Mouse (Mus musculus) ES-E14 (cell line): Measurements from ENCODE around the gene Smad5. TPM values are rescaled to one million over a fixed set of nuclear protein-coding genes. Genes with fewer than 3 reads are reported as not detected.

Source experiments
- DNase-seq: peaks from one replicate; pipeline ENCODE4 v3.0.0-alpha.2; 2013; ENCODE audit warnings: low read depth, low spot score
- H3K27ac ChIP-seq: 2 replicates; pipeline ENCODE4 v1.5.1; 2012; ENCODE audit warnings: low read depth, mild to moderate bottlenecking, low read length, moderate library complexity, mixed read lengths; ENCODE audit not compliant: poor library complexity, insufficient read depth, severe bottlenecking
- H3K36me3 ChIP-seq: 2 replicates; pipeline ENCODE4 v1.6.1; 2012; ENCODE audit warnings: mild to moderate bottlenecking, low read length, moderate library complexity, mixed read lengths; ENCODE audit not compliant: control insufficient read depth, poor library complexity, insufficient read depth, severe bottlenecking
- H3K4me1 ChIP-seq, 2 experiments: fragments of 150-350 bp in 1 of 2; sonication (generic) in 1 of 2; 2 replicates each; pipeline ENCODE4 v1.6.1; 2012; ENCODE audit warnings: low read length in 2 of 2, mild to moderate bottlenecking in 1 of 2, mixed read lengths in 1 of 2; ENCODE audit not compliant: control insufficient read depth in 2 of 2, insufficient read depth in 2 of 2, poor library complexity in 1 of 2
- H3K4me3 ChIP-seq, 2 experiments: fragments of 150-350 bp in 1 of 2; sonication (generic) in 1 of 2; 2 replicates each; pipeline ENCODE4 v1.5.1; 2012; ENCODE audit warnings: low read length in 2 of 2, low read depth in 1 of 2, mild to moderate bottlenecking in 1 of 2, mixed read lengths in 1 of 2; ENCODE audit not compliant: insufficient read depth in 1 of 2, poor library complexity in 1 of 2, severe bottlenecking in 1 of 2
- H3K9ac ChIP-seq: 2 replicates; pipeline ENCODE4 v1.6.1; 2012; ENCODE audit warnings: low read depth, mild to moderate bottlenecking, low read length, mixed read lengths; ENCODE audit not compliant: poor library complexity, insufficient read depth, severe bottlenecking
- H3K9me3 ChIP-seq: fragments of 150-350 bp; sonication (generic); 2 replicates; pipeline ENCODE4 v1.6.1; 2012; ENCODE audit warnings: low read depth, mild to moderate bottlenecking, low read length; ENCODE audit not compliant: control insufficient read depth, insufficient read depth
- CHD2 ChIP-seq: IDR thresholded peaks from 2 replicates; pipeline ENCODE4 v1.6.1; 2014; ENCODE audit warnings: mild to moderate bottlenecking, low read depth, low read length, inconsistent platforms
- HCFC1 ChIP-seq: IDR thresholded peaks from 2 replicates; pipeline ENCODE4 v1.6.1; 2012; ENCODE audit warnings: low read length, inconsistent platforms, borderline replicate concordance; ENCODE audit not compliant: insufficient read depth
- MAFK ChIP-seq: IDR thresholded peaks from 2 replicates; pipeline ENCODE4 v1.6.1; 2014; ENCODE audit warnings: mild to moderate bottlenecking, low read depth, low read length, inconsistent platforms; ENCODE audit not compliant: insufficient read depth
- ZC3H11A ChIP-seq: IDR thresholded peaks from 2 replicates; pipeline ENCODE4 v1.6.1; 2012; ENCODE audit warnings: low read depth, mild to moderate bottlenecking, inconsistent platforms, low read length, borderline replicate concordance
- ZNF384 ChIP-seq: IDR thresholded peaks from 2 replicates; pipeline ENCODE4 v1.6.1; 2012; ENCODE audit warnings: low read depth, low read length, inconsistent platforms
- in situ Hi-C, 2 experiments: fragments of 600-800 bp; cut with MboI; formaldehyde crosslinking; loops; one replicate each; pipeline ENCODE4 v1.15.1; 2025; ENCODE audit warnings: low sequenced_read_pairs in 2 of 2, inconsistent platforms in 1 of 2; ENCODE audit not compliant: unreplicated experiment in 2 of 2
- total RNA-seq: library from RNA; depleted of rRNA; stranded (reverse); fragments of 300-350 nt; gene quantifications from 2 replicates; pipeline ENCODE4 v1.2.3, GENCODE M21; 2012

Gene Smad5
- total RNA-seq, 1 experiment = 14.2 TPM

- Histone ChIP-seq H3K36me3 (no peaks in the 10 kb centered on the region), H3K27ac (no peak overlapping the region), H3K4me3 (no peak overlapping the region), H3K4me1 (no peaks in the 10 kb centered on the region), H3K9me3 (no peaks in the 10 kb centered on the region), H3K9ac (no peak overlapping the region)
- DNase-seq = no peak
- TF ChIP-seq HCFC1 (no peak), CHD2 (no peak), MAFK (no peak), ZC3H11A (no peak), ZNF384 (no peak)
- in situ Hi-C loops = no loop called here
These were observed 49.0 kb downstream of the Smad5 start for GRCm38 (mm10) chr13:56751774-56752173.

GRCm38 (mm10) chr13:56752474-56753191 lies 49.8 kb downstream of the Smad5 start:
- in situ Hi-C loops = no loop called here
- no peak for DNase-seq
- Histone ChIP-seq H3K36me3 (no peaks in the 10 kb centered on the region), H3K4me3 (peak overlapping the region; percentile 40 to 52), H3K9me3 (no peaks in the 10 kb centered on the region), H3K27ac (no peak overlapping the region), H3K9ac (peak overlapping the region; percentile 13; the same call in 1 of the 2 replicates), H3K4me1 (no peaks in the 10 kb centered on the region)
- TF ChIP-seq MAFK = no peak
- TF ChIP-seq ZC3H11A = no peak
- no peak for TF ChIP-seq HCFC1
- TF ChIP-seq CHD2 = no peak
- no peak for TF ChIP-seq ZNF384

GRCm38 (mm10) chr13:56753192-56753951 lies 50.6 kb downstream of the Smad5 start, which contains the start of gene Gm45623:
TSS of gene Gm45623 (minus strand) at chr13:56753827.
- TF ChIP-seq ZNF384 (no peak), MAFK (no peak), ZC3H11A (no peak), CHD2 (no peak), HCFC1 (no peak)
- Histone ChIP-seq H3K9me3 (no peaks in the 10 kb centered on the region), H3K27ac (no peak within 1 kb of the TSS), H3K9ac (peak within 1 kb of the TSS; percentile 13; the same call in 1 of the 2 replicates), H3K4me3 (peak within 1 kb of the TSS; percentile 40 to 52), H3K4me1 (no peaks in the 10 kb centered on the region), H3K36me3 (no peaks in the 10 kb centered on the region)
- no peak for DNase-seq
- in situ Hi-C loops = no loop called here

DNA sequence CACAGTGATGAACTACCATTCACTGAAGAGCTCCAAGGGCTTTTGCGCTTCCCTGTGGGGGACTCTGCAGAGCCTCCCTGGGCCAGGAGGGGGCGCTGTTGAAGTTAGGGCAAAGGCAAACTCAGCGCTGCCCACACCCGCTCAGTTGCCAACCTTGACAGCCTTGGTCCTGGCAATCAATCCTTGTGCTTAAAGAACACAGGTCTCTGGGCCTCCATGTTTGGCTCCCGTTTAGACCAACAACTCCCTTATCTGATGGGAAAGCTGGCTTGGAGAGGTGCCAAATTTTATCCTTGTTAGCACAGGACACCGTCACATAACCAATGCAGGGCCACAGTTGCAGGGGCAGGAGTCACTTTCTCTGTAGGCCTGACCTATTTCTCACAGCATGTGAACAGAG lies 53.1 kb downstream of the Smad5 start:
- in situ Hi-C loops = no loop called here
- Histone ChIP-seq H3K9ac (no peak overlapping the region), H3K27ac (no peak overlapping the region), H3K4me3 (no peak overlapping the region), H3K4me1 (no peaks in the 10 kb centered on the region), H3K9me3 (no peaks in the 10 kb centered on the region), H3K36me3 (no peaks in the 10 kb centered on the region)
- TF ChIP-seq ZC3H11A (no peak), HCFC1 (no peak), MAFK (no peak), ZNF384 (no peak), CHD2 (no peak)
- no peak for DNase-seq

DNA sequence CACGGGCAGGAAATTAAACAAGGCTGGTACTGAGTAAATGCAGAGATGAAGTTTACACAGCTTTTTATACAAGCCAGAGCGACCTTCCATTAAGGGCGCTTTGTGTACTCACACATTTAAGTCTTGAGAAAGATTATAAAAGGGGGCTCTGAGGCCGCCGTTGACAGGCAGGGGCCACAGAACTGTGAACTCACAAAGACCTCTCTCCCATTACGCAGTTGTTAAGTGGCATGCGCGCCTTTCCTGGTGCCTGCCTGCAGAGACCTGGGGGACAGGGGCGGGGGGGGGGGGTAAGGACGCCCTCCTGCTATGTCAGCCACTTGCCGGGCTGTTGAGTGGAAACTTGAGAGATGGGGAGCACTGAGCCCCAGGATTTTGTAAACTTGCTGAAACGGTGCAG lies 54.4 kb downstream of the Smad5 start:
- Histone ChIP-seq H3K4me1 (no peaks in the 10 kb centered on the region), H3K9me3 (no peaks in the 10 kb centered on the region), H3K36me3 (no peaks in the 10 kb centered on the region), H3K4me3 (no peak overlapping the region), H3K27ac (no peak overlapping the region), H3K9ac (no peak overlapping the region)
- DNase-seq = no peak
- in situ Hi-C loops = no loop called here
- TF ChIP-seq CHD2 (no peak), MAFK (no peak), ZC3H11A (no peak), ZNF384 (no peak), HCFC1 (no peak)
